Mouse (Mus musculus) mouse trophoblast stem cell (cell line): Measurements from ENCODE around the gene Dhrs3.

ENCODE experiments used
- in situ Hi-C, 2 experiments: fragments of 300-500 bp; cut with MseI, MboI; formaldehyde crosslinking; loops; 2 replicates in 1 of 2; 3 replicates in 1 of 2; pipeline ENCODE4 v1.15.1; 2025

Dhrs3 gene

DNA sequence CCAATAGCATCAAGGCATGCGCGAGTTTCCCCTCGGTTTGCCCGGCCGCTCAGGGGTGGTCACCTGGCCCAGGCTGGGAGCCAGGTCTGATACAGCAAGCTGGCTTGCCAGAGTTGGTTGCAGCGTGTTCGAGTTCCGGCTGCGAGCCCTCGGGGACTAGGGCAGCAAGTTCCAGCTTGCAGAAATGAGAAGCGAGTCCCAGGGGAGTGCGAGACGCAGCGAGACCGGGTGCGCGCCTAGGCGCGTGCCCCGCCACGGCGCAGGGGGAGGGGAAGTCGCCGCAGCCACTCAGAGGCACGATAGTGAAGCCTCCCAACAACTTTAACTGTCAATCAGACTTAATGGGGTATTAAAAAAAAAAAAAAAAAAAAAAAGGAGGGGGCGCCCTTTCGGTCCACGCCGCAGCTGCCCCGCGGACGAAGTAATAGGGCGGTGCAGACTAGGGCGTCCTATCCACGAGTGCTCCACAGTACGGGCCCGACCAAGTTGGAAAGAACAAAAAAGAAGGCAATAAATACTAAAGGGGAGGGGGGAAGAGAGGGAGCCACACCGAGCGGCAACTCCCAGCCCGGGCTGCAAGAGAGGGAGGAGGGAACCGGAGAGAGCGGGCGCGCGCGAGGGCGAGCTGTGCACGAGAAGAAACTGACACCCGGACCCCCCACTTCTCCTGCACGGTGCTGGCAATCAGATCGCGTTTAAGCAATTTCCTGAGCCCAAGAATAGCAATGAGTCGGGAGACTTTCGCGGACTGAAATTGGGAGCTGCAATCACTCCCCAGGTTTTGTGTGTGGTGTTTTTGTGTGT lies at the start of gene Dhrs3:
Gene Dhrs3, plus strand, starts transcription at position 695 of the 804 bp plus-strand sequence.
- in situ Hi-C loops: no loop called here

DNA sequence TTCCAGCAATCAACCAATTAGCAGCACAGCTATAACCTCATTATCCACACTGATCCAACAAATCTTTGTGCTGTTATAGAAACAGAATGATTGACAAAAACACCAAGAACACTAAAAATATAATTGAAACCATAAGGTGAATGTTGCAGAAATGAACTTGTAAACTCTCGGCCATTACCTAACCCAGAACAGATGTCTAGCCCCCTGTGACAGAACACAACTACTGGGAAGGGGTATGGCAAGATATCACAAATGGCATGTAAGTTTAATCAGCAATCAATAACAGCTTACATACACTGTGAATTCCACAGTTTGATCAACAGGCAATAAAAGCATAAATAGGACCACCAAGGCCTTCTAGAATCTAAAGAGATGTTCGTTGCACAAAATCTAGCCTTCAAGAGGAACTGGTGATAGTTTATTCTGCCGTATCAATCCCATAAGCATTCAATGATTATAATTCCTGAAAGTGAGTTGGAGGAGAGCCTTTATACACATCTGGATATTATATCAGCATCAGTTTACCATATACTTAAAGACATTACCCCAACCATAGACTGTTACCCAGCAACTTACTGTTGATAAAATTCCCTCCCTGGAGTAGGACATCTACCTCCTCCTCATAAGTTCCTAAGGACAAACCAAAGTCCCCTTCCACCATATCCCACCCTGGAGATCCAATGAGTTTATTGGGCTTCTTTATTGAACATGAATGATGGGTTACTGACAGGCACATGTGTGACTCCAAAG lies 30.7 kb upstream of the Dhrs3 start:
- in situ Hi-C loops: loop anchor here (10.0 to 25.0 kb wide), 2 partner anchors 300 to 307 kb away; partner anchors contain the start of gene Gm13124 (in 1 of the 2)

DNA sequence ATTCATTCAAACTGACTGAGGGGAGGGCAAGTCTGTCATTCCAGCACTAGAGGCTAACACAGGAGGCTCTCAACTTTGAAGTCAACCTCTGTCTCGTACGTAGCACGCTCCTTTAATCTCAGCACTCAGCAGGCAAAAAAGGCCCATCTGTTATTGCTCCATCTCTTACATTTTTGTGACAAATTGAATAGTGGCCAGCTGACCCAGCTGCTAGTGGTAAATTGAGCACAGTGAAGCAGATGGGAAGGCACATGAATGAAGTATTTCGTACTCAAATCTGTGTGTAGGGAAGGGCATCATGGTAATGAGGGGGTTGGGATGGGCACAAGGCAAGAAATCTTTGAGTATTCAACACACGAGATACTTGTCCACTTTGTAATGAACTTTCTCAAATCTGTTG lies 24.7 kb upstream of the Dhrs3 start:
- in situ Hi-C loops: loop anchor here (10.0 to 25.0 kb wide), 2 partner anchors 306 to 313 kb away; partner anchors contain the start of gene Gm13124 (in 1 of the 2)

DNA sequence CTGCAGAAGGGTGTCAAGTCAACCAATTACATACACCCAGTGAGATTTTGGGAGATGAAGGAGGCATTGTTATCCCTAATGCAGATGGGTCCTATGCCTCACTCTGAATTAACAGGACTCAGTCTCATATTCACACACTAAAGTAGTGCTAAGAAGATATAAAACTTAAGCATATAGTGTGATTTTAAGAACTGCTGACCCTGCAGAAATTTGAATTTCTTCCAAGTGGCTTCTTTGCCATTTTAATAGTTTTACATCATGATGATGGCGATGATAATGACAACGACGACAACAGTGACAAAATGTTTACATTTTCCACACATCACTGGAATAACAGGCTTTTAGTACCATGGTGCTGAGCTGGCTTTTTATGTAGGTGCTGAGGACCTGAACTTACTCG lies 24.0 kb upstream of the Dhrs3 start:
- in situ Hi-C loops: loop anchor here (10.0 to 25.0 kb wide), 2 partner anchors 306 to 314 kb away; partner anchors contain the start of gene Gm13124 (in 1 of the 2)

DNA sequence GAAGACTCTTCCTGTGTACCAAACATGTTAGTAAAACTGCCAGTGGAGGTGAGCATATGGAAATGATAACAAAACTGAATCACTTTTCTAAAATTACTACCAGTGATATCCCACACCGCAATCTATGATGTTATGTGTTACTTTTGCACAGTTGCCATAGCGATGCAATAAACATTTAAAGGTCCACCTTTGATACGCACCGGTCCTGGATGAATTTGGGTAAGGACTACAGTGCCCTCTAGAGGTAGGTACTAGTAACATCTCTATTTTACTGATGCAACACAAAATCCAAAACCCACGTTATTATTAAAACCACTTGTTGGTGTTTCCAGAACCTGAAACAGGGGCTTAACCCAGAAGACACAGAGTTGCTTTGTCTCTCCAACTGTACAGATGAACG lies 19.7 kb upstream of the Dhrs3 start:
- in situ Hi-C loops: loop anchor here in 1 of 2 experiments (5.0 to 25.0 kb wide), 2 partner anchors 106 to 311 kb away; partner anchors contain the start of gene Gm13124

DNA sequence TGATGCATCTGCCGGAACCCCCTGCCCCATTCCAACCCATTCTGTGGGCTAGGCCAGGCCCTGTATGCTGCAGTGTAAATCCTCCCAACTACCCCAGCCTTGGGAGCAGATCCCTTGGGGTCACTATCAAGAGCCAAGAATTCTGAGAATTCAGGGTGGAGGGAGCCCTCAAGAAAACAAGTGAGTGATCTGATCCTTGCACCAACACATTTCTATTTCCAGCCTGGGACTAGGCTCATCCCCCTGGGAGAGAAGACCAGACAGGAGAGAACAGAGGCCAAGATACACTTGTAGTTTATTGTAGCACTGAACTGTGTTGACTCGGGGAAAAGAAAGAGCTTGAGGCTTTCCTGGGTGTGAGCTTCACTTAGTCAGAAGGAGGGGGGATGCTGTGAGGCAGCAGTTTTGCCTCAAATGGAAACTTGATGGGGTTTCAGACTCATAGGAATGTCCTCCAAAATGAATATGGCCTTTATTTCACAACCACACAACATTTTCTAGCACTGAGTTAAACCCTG lies 17.0 kb upstream of the Dhrs3 start:
- in situ Hi-C loops: no loop called here

DNA sequence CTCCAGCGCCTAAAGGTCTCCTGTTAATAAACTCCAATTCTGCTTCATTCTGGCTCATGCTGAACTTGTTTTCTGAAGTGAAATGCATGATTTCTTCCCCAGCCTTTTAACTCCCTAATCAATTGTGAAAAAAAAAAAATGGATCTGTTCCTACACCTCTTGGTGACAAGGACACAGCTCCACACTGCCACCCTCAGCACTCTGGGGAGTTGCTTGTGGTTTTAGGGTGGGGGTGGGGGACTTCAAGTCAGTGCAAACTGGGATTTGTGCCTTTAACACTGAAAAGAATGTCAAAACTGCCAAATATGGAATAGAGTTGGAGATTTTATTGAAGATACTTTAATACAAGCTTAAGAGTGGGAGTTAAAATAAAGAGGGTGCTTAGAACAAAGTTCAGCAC lies 13.1 kb upstream of the Dhrs3 start:
- in situ Hi-C loops: no loop called here

DNA sequence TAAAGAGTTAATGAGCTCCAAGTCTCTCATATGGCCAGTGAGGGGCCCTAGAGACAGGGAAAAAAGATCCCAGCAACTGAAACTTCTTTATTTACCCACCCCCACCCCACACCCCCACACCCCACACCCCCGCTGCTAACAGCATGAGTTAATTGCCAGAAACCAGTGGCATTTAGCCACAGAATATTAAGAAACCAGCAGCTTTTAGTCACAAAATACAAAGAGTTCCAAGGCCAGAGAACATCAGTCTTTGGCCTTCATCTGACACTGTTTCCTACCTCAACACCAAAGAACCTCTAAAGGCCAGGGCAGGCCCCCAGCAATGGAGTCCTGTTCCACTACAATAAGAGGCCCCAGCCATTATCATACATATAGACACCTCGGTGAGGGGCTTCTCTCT lies 11.3 kb upstream of the Dhrs3 start:
- in situ Hi-C loops: loop anchor here in 1 of 2 experiments (10.0 kb wide), 1 partner anchor 413 kb away; no protein-coding TSS in a partner anchor

DNA sequence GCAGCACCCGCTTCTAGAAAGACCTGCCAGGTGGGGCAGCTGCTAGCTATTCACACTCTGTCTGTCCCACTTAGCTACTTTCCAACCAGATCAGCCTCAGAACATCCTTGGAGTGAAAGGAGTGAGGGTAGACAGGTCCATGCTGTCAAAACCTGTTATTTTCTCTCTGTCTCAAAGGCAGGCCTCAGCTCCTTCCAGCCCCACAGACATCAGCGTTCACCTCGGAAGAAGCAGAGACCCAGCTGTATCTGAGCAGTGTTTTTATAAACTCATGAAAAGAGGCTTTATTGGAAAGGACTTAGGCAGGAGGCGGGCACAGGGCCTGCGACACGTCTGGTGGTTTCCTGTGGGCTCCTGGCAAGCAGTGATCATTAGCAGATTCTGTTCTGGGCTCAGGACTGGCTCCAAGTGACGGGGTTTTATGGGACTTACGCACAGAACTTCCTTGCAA lies 9.7 kb upstream of the Dhrs3 start:
- in situ Hi-C loops: loop anchor here in 1 of 2 experiments (10.0 kb wide), 1 partner anchor 412 kb away; no protein-coding TSS in a partner anchor

DNA sequence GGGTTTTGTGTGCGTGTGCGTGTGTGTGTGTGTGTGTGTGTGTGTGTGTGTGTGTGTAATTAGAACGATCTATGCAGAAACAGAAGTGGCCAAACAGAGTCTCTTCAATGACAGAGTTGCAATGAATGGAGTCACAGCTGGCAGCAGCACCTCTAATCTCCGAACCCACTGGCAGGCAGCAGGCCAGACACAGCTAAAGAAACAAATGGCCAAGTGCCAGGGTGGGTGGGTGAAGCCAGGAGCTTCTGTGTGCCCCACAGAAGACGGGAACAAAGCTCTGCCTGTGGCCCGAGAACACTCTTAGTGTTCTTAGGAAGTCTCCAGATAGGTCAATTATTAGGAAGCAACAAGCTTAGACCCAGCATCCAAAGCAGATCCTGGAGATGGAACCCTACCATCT lies 6.2 kb upstream of the Dhrs3 start:
- in situ Hi-C loops: loop anchor here in 1 of 2 experiments (10.0 kb wide), 1 partner anchor 408 kb away; no protein-coding TSS in a partner anchor

DNA sequence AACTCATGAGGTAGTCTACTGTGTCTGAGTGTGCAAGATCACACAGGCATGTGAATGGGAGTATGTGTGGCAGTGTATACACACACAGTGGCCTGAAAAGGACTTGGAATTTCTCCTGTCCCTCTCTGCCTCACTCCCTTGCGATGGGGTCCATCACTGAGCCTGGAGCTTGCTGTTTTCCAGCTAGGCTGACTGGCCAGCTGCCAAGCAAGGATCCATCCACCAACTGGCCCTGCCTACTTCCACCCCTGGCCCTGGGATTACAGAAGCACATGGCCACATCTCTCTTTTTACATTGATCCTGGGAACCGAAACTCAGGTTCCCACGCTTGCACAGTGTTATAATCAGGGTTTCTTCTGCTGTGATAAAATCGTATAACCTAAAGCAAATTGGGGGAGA lies 3.9 kb upstream of the Dhrs3 start:
- in situ Hi-C loops: loop anchor here in 1 of 2 experiments (10.0 kb wide), 1 partner anchor 406 kb away; no protein-coding TSS in a partner anchor

DNA sequence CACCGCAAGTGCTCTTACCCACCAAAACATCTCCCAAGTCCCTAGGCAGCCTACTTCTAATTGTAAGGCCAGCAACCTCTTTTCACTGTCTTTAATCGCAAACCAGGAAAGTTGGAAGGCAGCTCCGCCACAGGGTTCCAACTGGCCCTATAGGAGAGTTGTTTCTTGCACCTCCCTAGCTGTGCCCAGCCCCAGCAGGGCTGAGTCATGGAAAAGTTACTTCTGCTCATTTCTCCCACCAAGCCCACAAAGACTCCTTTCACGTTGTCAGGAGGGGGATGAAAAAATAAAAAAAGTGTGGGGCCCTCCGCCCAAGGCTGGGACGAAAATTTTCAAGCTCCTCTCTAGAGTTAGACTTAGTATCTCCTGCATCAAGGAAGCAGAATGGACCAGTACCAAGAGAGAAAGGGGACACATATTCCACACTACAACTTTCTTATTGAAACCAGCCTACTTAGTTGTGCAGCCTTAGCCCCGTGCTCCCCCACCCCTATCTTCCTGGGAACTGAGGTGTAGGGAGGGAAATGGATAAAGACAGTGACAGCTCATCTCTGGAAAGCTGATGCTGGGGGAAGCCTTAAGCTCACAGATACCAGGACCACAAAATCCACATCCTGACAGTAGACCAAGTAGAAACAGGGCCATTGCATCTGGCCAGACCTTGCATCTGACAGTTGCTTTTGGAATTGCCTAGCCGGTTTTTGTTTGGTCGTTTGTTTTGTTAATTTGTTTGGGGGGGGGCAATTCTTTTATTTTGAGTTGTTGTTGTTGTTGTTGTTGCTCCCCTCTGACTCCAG lies 2.9 kb upstream of the Dhrs3 start:
- in situ Hi-C loops: loop anchor here in 1 of 2 experiments (10.0 kb wide), 1 partner anchor 405 kb away; no protein-coding TSS in a partner anchor

DNA sequence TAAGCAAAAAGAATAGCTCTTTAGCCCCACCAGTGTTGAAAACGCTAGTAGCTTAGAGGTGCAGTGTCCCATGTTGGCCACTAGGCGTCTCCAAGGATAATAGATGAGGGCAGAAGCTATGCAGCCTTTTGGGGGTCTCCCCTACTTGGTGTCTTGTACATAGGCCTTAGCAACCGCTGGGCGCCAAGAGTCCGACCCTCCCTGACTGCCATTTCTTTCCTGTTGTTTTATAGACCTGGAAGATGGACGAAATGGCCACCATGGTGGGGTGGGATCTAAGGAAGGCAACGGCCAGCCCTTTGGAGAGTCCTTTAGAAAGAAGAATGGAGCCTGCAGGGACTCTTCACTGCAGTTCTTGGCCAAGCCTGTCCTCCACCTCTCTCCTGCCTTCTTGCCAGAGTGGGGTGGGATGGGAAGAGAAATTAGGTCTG lies 1.9 kb upstream of the Dhrs3 start:
- in situ Hi-C loops: no loop called here

DNA sequence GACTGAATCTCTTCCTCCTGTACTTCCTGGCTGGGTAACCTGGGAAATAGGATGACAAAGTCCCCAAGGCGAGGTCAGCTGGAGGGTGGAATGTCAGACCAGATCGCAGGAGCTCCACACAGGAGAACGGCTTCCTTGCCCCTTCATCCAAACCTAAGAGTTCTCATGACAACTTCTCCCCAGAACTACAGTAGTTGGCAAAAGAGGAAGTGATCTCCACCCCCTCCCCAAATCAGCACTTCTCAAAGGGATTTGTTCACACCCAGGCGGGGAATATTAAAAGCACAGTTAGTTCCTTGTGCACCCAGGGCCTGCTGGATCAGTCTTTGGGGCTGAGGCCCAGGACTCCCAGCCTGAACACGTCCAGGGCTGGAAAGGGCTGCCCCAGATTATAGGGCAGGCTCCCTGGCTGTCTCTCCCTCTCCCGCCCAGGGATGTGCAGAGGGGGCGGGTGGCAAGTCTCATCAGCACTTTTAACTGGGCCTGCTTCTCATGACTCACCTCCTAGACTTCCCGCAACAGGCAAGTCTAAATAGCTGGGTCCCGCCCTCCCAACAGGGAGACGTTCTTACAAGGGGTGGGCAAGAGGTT lies 1.4 kb upstream of the Dhrs3 start:
- in situ Hi-C loops: no loop called here

DNA sequence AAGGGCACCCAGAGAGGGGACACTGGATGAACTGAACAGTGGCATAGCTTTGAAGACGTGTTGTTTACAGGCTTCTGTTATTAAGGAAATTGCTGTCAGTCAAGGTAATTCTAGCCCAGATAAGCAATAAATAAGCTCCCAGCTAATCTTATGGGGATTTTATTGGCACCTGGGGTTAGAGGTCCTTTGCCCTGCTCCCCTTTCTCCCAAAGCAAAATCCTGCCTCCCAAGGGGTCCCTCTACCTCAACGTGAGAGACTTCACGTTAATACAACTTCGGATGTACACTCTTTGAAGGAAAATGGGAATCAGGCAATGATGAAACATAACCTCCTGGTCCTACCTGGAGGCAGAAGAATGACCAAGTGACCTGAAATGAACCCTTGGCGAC lies 889 bp upstream of the Dhrs3 start:
- in situ Hi-C loops: no loop called here

DNA sequence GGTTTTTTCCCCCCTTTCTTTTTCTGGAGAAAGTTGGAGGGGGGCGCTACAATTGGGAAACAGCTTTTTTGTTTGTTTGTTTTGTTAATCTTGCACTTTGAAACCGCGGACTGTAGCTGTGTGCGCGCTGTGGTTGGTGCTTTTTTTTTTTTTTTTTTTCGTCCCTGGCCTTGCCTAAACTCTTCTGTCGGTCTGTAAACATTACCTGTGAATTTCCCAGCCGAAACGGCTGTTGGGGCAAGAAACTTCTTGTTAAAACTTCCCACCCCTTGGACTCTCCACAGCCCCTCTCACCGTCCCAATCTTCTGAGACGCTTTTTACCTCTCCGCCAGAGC lies 278 bp downstream of the Dhrs3 start:
- in situ Hi-C loops: no loop called here

DNA sequence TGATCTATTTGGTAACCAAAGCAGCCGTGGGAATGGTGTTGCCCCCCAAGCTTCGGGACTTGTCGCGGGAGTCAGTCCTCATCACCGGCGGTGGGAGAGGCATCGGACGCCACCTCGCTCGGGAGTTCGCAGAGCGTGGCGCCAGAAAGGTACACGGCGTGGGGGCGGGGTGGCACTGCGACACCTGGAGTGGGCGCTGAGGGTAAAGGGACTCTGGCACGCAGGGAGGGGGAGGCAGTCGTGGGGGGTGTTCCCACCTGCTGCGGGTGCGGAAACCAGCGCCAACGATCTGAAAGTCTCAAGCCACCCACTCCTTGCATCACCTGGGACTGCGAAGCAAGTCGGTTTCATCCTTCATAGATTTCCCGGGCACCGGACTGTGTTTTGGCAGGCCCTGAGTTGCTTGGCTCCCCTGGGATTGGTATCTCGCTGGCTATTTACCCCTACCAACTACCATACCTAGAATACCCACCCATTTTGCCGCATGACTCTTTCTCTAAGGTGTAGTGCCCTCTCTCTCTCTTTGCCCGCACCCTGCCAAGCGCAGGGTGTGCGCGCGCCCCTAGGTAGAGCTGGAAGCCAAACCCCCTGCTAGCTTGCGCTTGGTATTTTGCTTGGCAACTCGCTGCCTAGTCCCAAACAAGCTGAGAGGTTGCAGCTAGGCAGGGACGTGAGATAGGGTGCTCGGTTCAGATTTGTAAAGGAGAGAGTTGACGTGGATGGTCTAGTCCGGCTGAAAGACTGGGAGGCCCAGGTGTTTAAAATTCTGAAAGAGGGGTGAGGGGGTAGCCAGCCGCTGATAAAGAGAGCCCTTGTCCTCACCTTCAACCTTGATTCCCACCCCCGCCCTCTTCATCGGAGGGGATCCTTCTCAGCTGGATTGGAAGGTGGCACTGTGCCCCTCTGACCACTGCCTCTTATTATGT lies 1.2 kb downstream of the Dhrs3 start:
- in situ Hi-C loops: no loop called here

DNA sequence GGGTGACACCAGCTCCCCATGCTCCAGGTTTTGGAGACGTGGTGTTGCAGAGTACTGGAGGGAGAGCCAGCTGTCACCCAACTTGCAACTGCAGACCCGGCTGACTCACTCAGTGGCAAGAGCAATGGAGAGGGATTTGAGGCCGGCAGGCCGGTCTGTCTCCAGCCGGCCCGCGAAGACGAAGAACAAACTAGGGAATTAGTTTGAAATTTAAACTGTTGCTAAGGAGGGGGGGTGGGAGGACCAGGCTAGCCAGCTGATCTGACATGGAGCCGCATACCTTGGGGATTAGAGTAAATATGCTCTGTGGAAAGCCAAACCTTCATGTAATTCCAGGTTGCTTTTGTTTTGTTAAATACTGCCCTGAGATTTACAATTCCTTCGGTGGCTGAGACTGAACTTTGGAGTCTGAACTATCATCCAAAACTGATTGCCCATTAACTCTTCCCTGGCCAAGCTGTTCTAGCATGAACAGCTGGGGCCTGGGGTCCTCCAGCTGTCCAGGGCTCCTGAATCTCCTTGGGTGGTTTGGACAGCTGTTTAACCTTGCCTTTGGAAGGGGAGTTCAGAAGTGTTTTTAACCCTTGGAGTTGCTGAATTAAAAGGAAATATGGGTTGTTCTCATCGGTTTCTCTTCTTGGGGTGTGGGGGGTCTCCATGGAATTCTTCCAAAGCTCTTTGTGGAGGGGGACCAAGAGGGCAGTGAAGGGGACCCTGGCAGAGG lies 2.0 kb downstream of the Dhrs3 start:
- in situ Hi-C loops: no loop called here

DNA sequence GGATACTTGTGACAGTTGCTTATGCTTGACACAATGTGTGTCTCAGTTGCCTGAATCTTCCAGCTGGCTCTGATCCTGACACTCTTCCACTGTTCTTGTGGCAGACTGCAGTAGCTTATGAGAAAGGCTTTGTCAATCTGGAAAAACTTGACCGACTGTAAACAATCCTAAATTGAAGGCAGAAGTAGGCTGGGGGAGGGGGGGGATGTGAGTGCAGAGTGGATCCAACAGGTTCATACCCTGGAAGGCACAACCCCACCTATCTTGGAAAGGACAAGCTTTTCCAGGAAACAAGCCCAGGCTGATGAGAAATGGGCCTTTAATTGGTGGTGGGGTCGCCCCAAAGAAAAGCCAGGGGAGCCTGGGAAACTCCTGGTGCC lies 2.6 kb downstream of the Dhrs3 start:
- in situ Hi-C loops: no loop called here
